In the genomic region with DNA sequence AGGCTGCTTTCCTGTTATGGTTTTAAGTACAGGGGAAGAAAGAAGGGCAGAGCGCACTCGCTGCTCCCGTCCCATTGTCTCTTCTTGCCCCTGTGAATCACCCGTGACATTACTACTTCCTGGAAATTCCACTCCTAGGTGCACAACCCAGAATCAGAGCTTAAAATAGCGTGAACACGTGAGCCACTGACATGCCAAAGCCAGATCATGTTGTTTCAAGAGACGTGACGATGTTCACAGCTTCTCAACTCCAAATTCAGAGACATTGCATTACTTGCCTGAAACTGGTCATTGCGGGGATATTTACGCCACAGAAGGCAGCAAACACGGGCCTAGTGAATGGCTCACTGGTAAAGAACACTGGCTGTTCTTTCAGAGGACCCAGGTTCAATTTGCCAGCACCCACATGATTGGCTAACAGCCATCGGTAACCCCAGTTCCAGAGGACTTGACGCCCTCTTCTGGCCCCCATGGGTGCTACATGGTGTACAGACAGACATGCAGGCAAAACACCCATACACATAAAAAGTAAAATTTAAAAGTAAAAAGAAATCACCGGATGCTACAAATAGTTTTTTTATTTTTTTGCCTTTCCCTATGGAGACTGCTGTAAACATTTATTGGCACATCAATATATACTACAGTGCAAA, we compare ENCODE assay signal across 14 mouse cellular contexts. TPM values are rescaled to one million over a fixed set of nuclear protein-coding genes. Genes with fewer than 3 reads are reported as not detected.
DNase-seq lines count a peak whose midpoint lies in the region; ATAC-seq lines count a peak whose summit lies in the region.
"Had no signal": no experiment of that assay in that cellular context is flagged by ENCODE, and none has a peak within 500 bp of the region (broad histone marks: within the 10 kb centered on the region; RNA-seq: fewer than 3 reads in every experiment).

No protein-coding gene starts in this region.

- no peaks in the 10 kb centered on the region for H3K9me3 ChIP-seq in heart, embryonic 13.5 days
- no peaks in the 10 kb centered on the region for H3K9me3 ChIP-seq in forebrain, embryonic 12.5 days
- H3K9me3 ChIP-seq: embryonic facial prominence, embryonic 12.5 days; hindbrain, embryonic 15.5 days; stomach, embryonic 15.5 days had no signal

- H3K27ac ChIP-seq in heart, embryonic 13.5 days (replicated peaks): peak overlapping the region; percentile 57
- no peak overlapping the region for H3K27ac ChIP-seq in forebrain, embryonic 12.5 days
- H3K27ac ChIP-seq: embryonic facial prominence, embryonic 12.5 days; hindbrain, embryonic 15.5 days; macrophage; stomach, embryonic 15.5 days had no signal

- H3K4me2 ChIP-seq in heart, embryonic 13.5 days: no peak overlapping the region
- no peak overlapping the region for H3K4me2 ChIP-seq in forebrain, embryonic 12.5 days
- H3K4me2 ChIP-seq: embryonic facial prominence, embryonic 12.5 days; hindbrain, embryonic 15.5 days; stomach, embryonic 15.5 days had no signal

- H3K36me3 ChIP-seq in heart, embryonic 13.5 days: peaks cover 6% of the 10 kb centered on the region; the same call in 1 of the 2 replicates
- H3K36me3 ChIP-seq in forebrain, embryonic 12.5 days (replicated peaks): no peaks in the 10 kb centered on the region
- H3K36me3 ChIP-seq: embryonic facial prominence, embryonic 12.5 days; stomach, embryonic 15.5 days had no signal

- 61% methylated on average over 14 of the region's 14 CpGs for WGBS in heart, embryonic 13.5 days
- WGBS in forebrain, embryonic 12.5 days: 87% methylated on average over 14 of the region's 14 CpGs

- peaks cover 19% of the 10 kb centered on the region for H3K4me1 ChIP-seq in heart, embryonic 13.5 days
- H3K4me1 ChIP-seq in forebrain, embryonic 12.5 days: peaks cover 3% of the 10 kb centered on the region
- H3K4me1 ChIP-seq: stomach, embryonic 15.5 days had no signal

- H3K9ac ChIP-seq in heart, embryonic 13.5 days: no peak overlapping the region
- H3K9ac ChIP-seq in forebrain, embryonic 12.5 days: no peak overlapping the region
- H3K9ac ChIP-seq: embryonic facial prominence, embryonic 12.5 days; hindbrain, embryonic 15.5 days; stomach, embryonic 15.5 days had no signal

- peak; percentile 32 for DNase-seq in kidney, postnatal 14 days
- no peak for DNase-seq in kidney, adult 18-20 months
- peak; percentile 43 for DNase-seq in thymus, postnatal 4 days
- DNase-seq in thymus, adult 18-20 months: no peak
- DNase-seq in c-Kit-positive CD71-positive TER-119-positive erythroid progenitor cells, embryonic 14.5 days (ENCODE audit: low spot score): no peak
- no peak for DNase-seq in left cerebral cortex, postnatal 25 days (ENCODE audit: low spot score in 2 of 2)
- DNase-seq: adrenal gland, adult 8-10 months; cerebellum, adult 18-20 months had no signal

- no peaks in the 10 kb centered on the region for H3K27me3 ChIP-seq in heart, embryonic 13.5 days (replicated peaks)
- H3K27me3 ChIP-seq in forebrain, embryonic 12.5 days: no peaks in the 10 kb centered on the region
- H3K27me3 ChIP-seq: embryonic facial prominence, embryonic 12.5 days; hindbrain, embryonic 15.5 days; stomach, embryonic 15.5 days had no signal

- no peak for ATAC-seq in heart, embryonic 13.5 days (ENCODE audit: extremely low read depth, insufficient number of reproducible peaks, low FRiP score, low TSS enrichment)
- no peak for ATAC-seq in forebrain, embryonic 12.5 days (ENCODE audit: low FRiP score)

- no peak overlapping the region for H3K4me3 ChIP-seq in heart, embryonic 13.5 days
- no peak overlapping the region for H3K4me3 ChIP-seq in forebrain, embryonic 12.5 days (replicated peaks)
- H3K4me3 ChIP-seq: embryonic facial prominence, embryonic 12.5 days; hindbrain, embryonic 15.5 days; stomach, embryonic 15.5 days had no signal

- intact Hi-C loops in left cerebral cortex, postnatal 25 days (cut with DNase I): no loop called here

RNA-seq across cellular contexts. Expression of a gene that starts 41.6 kb away (rescaled TPM):
- 46.2 and 48.7 TPM in 2 replicates for polyA plus RNA-seq in heart, embryonic 13.5 days (2015; fragmentation: Nextera tagmentation; extraction: Ambion mirVana)
- 101 and 106 TPM in 2 replicates for polyA plus RNA-seq in forebrain, embryonic 12.5 days (2016; fragmentation: Nextera tagmentation; extraction: Ambion mirVana)
- total RNA-seq in left cerebral cortex, postnatal 25 days (2021): 100 to 1,000 TPM; 193 to 195 TPM

Comparison
In these comparisons a context has a peak if more than half of its experiments do, and no peak if none do; other contexts are left out.
1. DNase-seq: peak in kidney, postnatal 14 days (single experiment) and thymus, postnatal 4 days (single experiment); none in kidney, adult 18-20 months (single experiment), thymus, adult 18-20 months (0 of 2), c-Kit-positive CD71-positive TER-119-positive erythroid progenitor cells, embryonic 14.5 days (single experiment) and left cerebral cortex, postnatal 25 days (0 of 2).